Mouse (Mus musculus) brain, embryonic 14.5 days (tissue): ENCODE measurements around the gene Vav3.

Source experiments
- CTCF ChIP-seq: fragments of 200-500 bp; IDR thresholded peaks from 2 replicates; pipeline ENCODE4 v1.5.1; 2012; ENCODE audit warnings: inconsistent platforms, mild to moderate bottlenecking, moderate library complexity, borderline replicate concordance; ENCODE audit not compliant: insufficient read depth, insufficient read length; ENCODE audit errors: extremely low read depth
- POLR2A ChIP-seq: fragments of 200-500 bp; IDR thresholded peaks from 2 replicates; pipeline ENCODE4 v1.6.1; 2012; ENCODE audit warnings: mild to moderate bottlenecking, inconsistent platforms, borderline replicate concordance; ENCODE audit not compliant: poor library complexity, insufficient read depth, insufficient read length, severe bottlenecking; ENCODE audit errors: extremely low read depth

GRCm38 (mm10) chr3:109423440-109424079 is 83.1 kb downstream of the Vav3 start:
- TF ChIP-seq POLR2A (no peak), CTCF (no peak)
